Mouse (Mus musculus) lung, adult 2 months (tissue): ENCODE results near the gene Aaas.

ENCODE experiments used
- CTCF ChIP-seq: fragments of 200-500 bp; IDR thresholded peaks from 2 replicates; pipeline ENCODE4 v1.5.1; 2011; ENCODE audit warnings: mild to moderate bottlenecking, low read length, control low read depth; ENCODE audit not compliant: insufficient read depth
- POLR2A ChIP-seq: fragments of 200-500 bp; IDR thresholded peaks from 2 replicates; pipeline ENCODE4 v1.6.1; 2011; ENCODE audit warnings: low read depth, mild to moderate bottlenecking, control low read depth, low read length, borderline replicate concordance; ENCODE audit errors: extremely low read depth

- TF ChIP-seq CTCF (no peak), POLR2A (no peak)
These were observed 346 bp upstream of the Aaas start for GRCm38 (mm10) chr15:102350942-102351291.
